Mouse (Mus musculus) layer of hippocampus, adult 18-20 months (tissue): Measurements from ENCODE around the gene Eral1. TPM values are rescaled to one million over a fixed set of nuclear protein-coding genes. Genes with fewer than 3 reads are reported as not detected.

ENCODE experiments used
- DNase-seq, 2 experiments: peaks; one replicate each; pipeline ENCODE4 v3.0.0; 2022; ENCODE audit warnings: low spot score in 2 of 2
- long read RNA-seq: library from polyadenylated mRNA; stranded (forward); transcript quantifications from one replicate; pipeline ENCODE4 v2.0.0, GENCODE M21; 2021
- total RNA-seq, 2 experiments: library from RNA; stranded (reverse); gene quantifications; 2 replicates each; pipeline ENCODE4 v1.2.3; 2021

The Eral1 gene
- 10 to 100 TPM; 19.2 to 19.7 TPM for total RNA-seq
- long read RNA-seq, transcript Eral1-201 (10 exons, 2,014 nt) = major isoform, 16 of 20 reads
- long read RNA-seq, partial matches to known transcripts = 1 of 20 reads
- long read RNA-seq, other reads (novel, unspliced or antisense) = 3 of 20 reads

GRCm38 (mm10) chr11:78079961-78080921 is at the start of gene Eral1:
Gene Eral1, minus strand, starts transcription at chr11:78080383.
- peak; percentile 80 to 90 for DNase-seq

GRCm38 (mm10) chr11:78129458-78129857 is 49.3 kb upstream of the Eral1 start:
- no peak for DNase-seq

- no peak for DNase-seq
Observed at GRCm38 (mm10) chr11:78126739-78127138, 46.6 kb upstream of the Eral1 start.

GRCm38 (mm10) chr11:78125691-78126090 is 45.5 kb upstream of the Eral1 start:
- peak in 1 of 2 experiments; percentile 42 for DNase-seq

- no peak for DNase-seq
Observed at GRCm38 (mm10) chr11:78123782-78124181, 43.6 kb upstream of the Eral1 start.

- no peak for DNase-seq
Observed at GRCm38 (mm10) chr11:78122815-78123214, 42.6 kb upstream of the Eral1 start.

GRCm38 (mm10) chr11:78121176-78121575 is 41.0 kb upstream of the Eral1 start:
- DNase-seq = no peak

- DNase-seq = no peak
Observed at GRCm38 (mm10) chr11:78119898-78120297, 39.7 kb upstream of the Eral1 start.

GRCm38 (mm10) chr11:78118467-78118866 is 38.3 kb upstream of the Eral1 start:
- no peak for DNase-seq

- no peak for DNase-seq
Observed at GRCm38 (mm10) chr11:78116146-78116410, 35.9 kb upstream of the Eral1 start.

GRCm38 (mm10) chr11:78115367-78116145 is 35.4 kb upstream of the Eral1 start:
- DNase-seq = peak; percentile 89 to 95

- DNase-seq = no peak
Observed at GRCm38 (mm10) chr11:78114676-78115366, 34.6 kb upstream of the Eral1 start.

- peak in 1 of 2 experiments; percentile 53 for DNase-seq
Observed at GRCm38 (mm10) chr11:78113616-78114015, 33.4 kb upstream of the Eral1 start.

GRCm38 (mm10) chr11:78104501-78104900 is 24.3 kb upstream of the Eral1 start:
- DNase-seq = no peak

GRCm38 (mm10) chr11:78102958-78103747 is 23.0 kb upstream of the Eral1 start:
- DNase-seq = no peak

GRCm38 (mm10) chr11:78102142-78102541 is 22.0 kb upstream of the Eral1 start:
- no peak for DNase-seq

- DNase-seq = no peak
Observed at GRCm38 (mm10) chr11:78100746-78101145, 20.6 kb upstream of the Eral1 start.

GRCm38 (mm10) chr11:78097077-78097476 is 16.9 kb upstream of the Eral1 start:
- DNase-seq = no peak

GRCm38 (mm10) chr11:78095144-78095516 is 14.9 kb upstream of the Eral1 start:
- no peak for DNase-seq

GRCm38 (mm10) chr11:78094504-78095143 is 14.4 kb upstream of the Eral1 start, which contains the start of gene Fam222b:
Gene Fam222b, plus strand, starts transcription at chr11:78094660.
- peak; percentile 87 to 93 for DNase-seq
